ENCODE assay signal across 22 mouse cellular contexts in genomic region chr15:4139516-4139915, GRCm38 (mm10).
DNase-seq lines count a peak whose midpoint lies in the region; ATAC-seq lines count a peak whose summit lies in the region.
"Had no signal": no experiment of that assay in that cellular context is flagged by ENCODE, and none has a peak within 500 bp of the region (broad histone marks: within the 10 kb centered on the region; RNA-seq: fewer than 3 reads in every experiment).

No protein-coding gene starts in this region.

- H3K9ac ChIP-seq in midbrain, embryonic 16.5 days (ENCODE audit: low read depth, low read length), result no peak overlapping the region
- H3K9ac ChIP-seq in midbrain, embryonic 11.5 days (ENCODE audit: low read length), result no peak overlapping the region
- H3K9ac ChIP-seq in kidney, embryonic 14.5 days (ENCODE audit: low read depth, low read length), result no peak overlapping the region
- H3K9ac ChIP-seq: heart, embryonic 15.5 days; limb, embryonic 13.5 days; liver, embryonic 14.5 days; neural tube, embryonic 15.5 days had no signal

- 0 out of 2 replicates have a peak, but pooled peaks have one; percentile 21 for ATAC-seq in midbrain, embryonic 16.5 days
- ATAC-seq in midbrain, embryonic 11.5 days (ENCODE audit: low FRiP score), result no peak
- no peak for ATAC-seq in kidney, embryonic 14.5 days (ENCODE audit: low FRiP score, low TSS enrichment)
- ATAC-seq: lung, postnatal 0 days had no signal

- DNase-seq in frontal cortex, adult 2 months (ENCODE audit: extremely low spot score in 1 of 2, low spot score in 1 of 2), result peak; percentile 46 to 74
- DNase-seq in frontal cortex, postnatal 10 days (ENCODE audit: low spot score in 2 of 2), result no peak
- no peak for DNase-seq in midbrain, embryonic 11.5 days (ENCODE audit: low spot score, missing footprints)
- peak; percentile 42 to 49 for DNase-seq in left cerebral cortex, postnatal 14 days (ENCODE audit: low spot score in 2 of 2)
- peak; percentile 33 for DNase-seq in right cerebral cortex, postnatal 25 days
- no peak for DNase-seq in lung, postnatal 10 days
- DNase-seq: adrenal gland, postnatal 10 days; B cell, adult 2 months; cerebellum, adult 9-11 months; gastrocnemius, postnatal 10 days; heart, adult 2 months; kidney, adult 9 months; kidney, postnatal 4 days had no signal

- H3K4me3 ChIP-seq in midbrain, embryonic 16.5 days (ENCODE audit: low read depth, low read length), result no peak overlapping the region
- no peak overlapping the region for H3K4me3 ChIP-seq in midbrain, embryonic 11.5 days (ENCODE audit: low read depth, low read length)
- no peak overlapping the region for H3K4me3 ChIP-seq in kidney, embryonic 14.5 days (ENCODE audit: low read length)
- H3K4me3 ChIP-seq: heart, adult 2 months; heart, embryonic 15.5 days; hindbrain, embryonic 10.5 days; limb, embryonic 13.5 days; megakaryocyte, embryonic 14.5 days; neural tube, embryonic 15.5 days had no signal

- no peaks in the 10 kb centered on the region for H3K4me1 ChIP-seq in midbrain, embryonic 16.5 days (ENCODE audit: control insufficient read depth, insufficient read depth, low read length)
- H3K4me1 ChIP-seq in midbrain, embryonic 11.5 days (ENCODE audit: control insufficient read depth, insufficient read depth, low read length), result no peaks in the 10 kb centered on the region; the same call in 1 of the 2 replicates
- H3K4me1 ChIP-seq in kidney, embryonic 14.5 days (ENCODE audit: control insufficient read depth, insufficient read depth, low read length), result no peaks in the 10 kb centered on the region
- H3K4me1 ChIP-seq: heart, embryonic 15.5 days; hindbrain, embryonic 10.5 days; megakaryocyte, embryonic 14.5 days; neural tube, embryonic 15.5 days had no signal

- no peak overlapping the region for H3K4me2 ChIP-seq in midbrain, embryonic 16.5 days (ENCODE audit: low read length)
- no peak overlapping the region for H3K4me2 ChIP-seq in midbrain, embryonic 11.5 days
- no peak overlapping the region for H3K4me2 ChIP-seq in kidney, embryonic 14.5 days (replicated peaks; ENCODE audit: low read depth, low read length)
- H3K4me2 ChIP-seq: heart, embryonic 15.5 days; limb, embryonic 13.5 days; neural tube, embryonic 15.5 days had no signal

- peaks cover 7% of the 10 kb centered on the region; the same call in 1 of the 2 replicates for H3K36me3 ChIP-seq in midbrain, embryonic 16.5 days (ENCODE audit: control insufficient read depth, insufficient read depth, low read length)
- H3K36me3 ChIP-seq in midbrain, embryonic 11.5 days (ENCODE audit: control insufficient read depth, insufficient read depth, low read length), result no peaks in the 10 kb centered on the region
- H3K36me3 ChIP-seq in kidney, embryonic 14.5 days (ENCODE audit: control insufficient read depth, insufficient read depth, low read length), result no peaks in the 10 kb centered on the region

- intact Hi-C loops in left cerebral cortex, postnatal 14 days (cut with DNase I), result no loop called here

- WGBS in midbrain, embryonic 16.5 days, result 87% methylated on average over 12 of the region's 12 CpGs
- WGBS in midbrain, embryonic 11.5 days, result 91% methylated on average over 12 of the region's 12 CpGs
- 85% methylated on average over 12 of the region's 12 CpGs for WGBS in kidney, embryonic 14.5 days

- no peak overlapping the region for H3K27ac ChIP-seq in midbrain, embryonic 16.5 days (ENCODE audit: low read length)
- H3K27ac ChIP-seq in midbrain, embryonic 11.5 days (ENCODE audit: low read depth, low read length), result no peak overlapping the region
- H3K27ac ChIP-seq in kidney, embryonic 14.5 days (ENCODE audit: low read depth, low read length), result no peak overlapping the region
- H3K27ac ChIP-seq: heart, adult 2 months; heart, embryonic 15.5 days; hindbrain, embryonic 10.5 days; limb, embryonic 13.5 days; liver, embryonic 14.5 days; neural tube, embryonic 15.5 days had no signal

- peaks cover 2% of the 10 kb centered on the region; the same call in 1 of the 2 replicates for H3K9me3 ChIP-seq in midbrain, embryonic 16.5 days (replicated peaks; ENCODE audit: control insufficient read depth, low read length, poor library complexity, severe bottlenecking)
- H3K9me3 ChIP-seq in midbrain, embryonic 11.5 days (ENCODE audit: control insufficient read depth, low read length), result no peaks in the 10 kb centered on the region
- no peaks in the 10 kb centered on the region for H3K9me3 ChIP-seq in kidney, embryonic 14.5 days (ENCODE audit: control insufficient read depth, low read length)
- H3K9me3 ChIP-seq: limb, embryonic 13.5 days; megakaryocyte, embryonic 14.5 days; neural tube, embryonic 15.5 days had no signal

- H3K27me3 ChIP-seq in midbrain, embryonic 16.5 days (ENCODE audit: control insufficient read depth, insufficient read depth, low read depth, low read length), result no peaks in the 10 kb centered on the region
- no peaks in the 10 kb centered on the region for H3K27me3 ChIP-seq in midbrain, embryonic 11.5 days (ENCODE audit: control insufficient read depth, insufficient read depth, low read length)
- H3K27me3 ChIP-seq in kidney, embryonic 14.5 days (ENCODE audit: control insufficient read depth, insufficient read depth, low read length), result no peaks in the 10 kb centered on the region
- H3K27me3 ChIP-seq: heart, embryonic 15.5 days; limb, embryonic 13.5 days; megakaryocyte, embryonic 14.5 days; neural tube, embryonic 15.5 days had no signal

Comparison
In these comparisons a context has a peak if more than half of its experiments do, and no peak if none do; other contexts are left out.
1. DNase-seq: peak in frontal cortex, adult 2 months (2 of 2), left cerebral cortex, postnatal 14 days (2 of 2) and right cerebral cortex, postnatal 25 days (single experiment); none in frontal cortex, postnatal 10 days (0 of 2), midbrain, embryonic 11.5 days (single experiment) and lung, postnatal 10 days (single experiment).